Comparison of ENCODE assay signal across 19 mouse cellular contexts in genomic region chr5:65831917-65832618, GRCm38 (mm10). TPM values are rescaled to one million over a fixed set of nuclear protein-coding genes. Genes with fewer than 3 reads are reported as not detected.
DNase-seq lines count a peak whose midpoint lies in the region; ATAC-seq and TF ChIP-seq lines count a peak whose summit lies in the region.
"Had no signal": no experiment of that assay in that cellular context is flagged by ENCODE, and none has a peak within 500 bp of the region (broad histone marks: within the 10 kb centered on the region; RNA-seq: fewer than 3 reads in every experiment).

No protein-coding gene starts in this region.

- H3K4me3 ChIP-seq in layer of hippocampus, adult 2 months, result no peak overlapping the region
- H3K4me3 ChIP-seq: embryonic facial prominence, embryonic 10.5 days; erythroblast, embryonic 14.5 days; heart, embryonic 15.5 days; hindbrain, embryonic 15.5 days had no signal

- no peak overlapping the region for H3K27ac ChIP-seq in layer of hippocampus, adult 2 months
- H3K27ac ChIP-seq: embryonic facial prominence, embryonic 10.5 days; heart, embryonic 15.5 days; hindbrain, embryonic 15.5 days had no signal

- no peak for TF ChIP-seq POLR2A in brain, embryonic 14.5 days (IDR thresholded peaks at IDR 0.05; ENCODE audit: borderline replicate concordance, extremely low read depth, insufficient read depth, insufficient read length, poor library complexity, severe bottlenecking)

- intact Hi-C loops in left cerebral cortex, postnatal 25 days (cut with DNase I), result no loop called here

- peak; percentile 19 for TF ChIP-seq CTCF in layer of hippocampus, adult 2 months (conservative IDR thresholded peaks at IDR 0.05)
- TF ChIP-seq CTCF in brain, embryonic 14.5 days (IDR thresholded peaks at IDR 0.05; ENCODE audit: borderline replicate concordance, extremely low read depth, insufficient read depth, insufficient read length), result no peak

- DNase-seq in layer of hippocampus, adult 2 months (ENCODE audit: low spot score in 2 of 2), result no peak
- no peak for DNase-seq in layer of hippocampus, adult 18-20 months (ENCODE audit: low spot score in 2 of 2)
- DNase-seq in brain, embryonic 14.5 days (ENCODE audit: low read depth), result peak; percentile 9
- DNase-seq in left cerebral cortex, postnatal 25 days (ENCODE audit: low spot score in 2 of 2), result no peak
- DNase-seq in frontal cortex, postnatal 25 days (ENCODE audit: low spot score in 2 of 2), result no peak
- DNase-seq: cerebellum, postnatal 14 days; forebrain, postnatal 0 days; gastrocnemius, postnatal 14 days; kidney, adult 9 months; kidney, postnatal 4 days; layer of hippocampus, postnatal 36 days; right cerebral cortex, postnatal 25 days had no signal

- ATAC-seq in CD4-positive, CD25-positive, alpha-beta regulatory T cell, adult 4 months, result peak; percentile 24
- peak; percentile 61 for ATAC-seq in megakaryocyte-erythroid progenitor cell, adult 5-6 weeks (replicated peaks; ENCODE audit: low FRiP score, low TSS enrichment, poor library complexity, severe bottlenecking)
- ATAC-seq: activated CD4-positive, CD25-positive, alpha-beta regulatory T cell, adult 4 months; forebrain, postnatal 0 days had no signal

RNA-seq across cellular contexts. Expression of gene Rhoh, which starts 28.9 kb away (rescaled TPM):
- under 1 TPM; 0.69 to 0.97 TPM for total RNA-seq in layer of hippocampus, adult 2 months (2021)
- total RNA-seq in layer of hippocampus, adult 18-20 months (2021), result under 1 TPM; 0.63 to 0.89 TPM
- polyA plus RNA-seq in CD4-positive, CD25-positive, alpha-beta regulatory T cell, adult 4 months (2017; shearing (Covaris generic)), result 100 to 1,000 TPM; 342 to 463 TPM
- polyA plus RNA-seq in brain, embryonic 14.5 days (2012; rRNA removed), result 0.28 and 0.38 TPM in 2 replicates
- total RNA-seq in megakaryocyte-erythroid progenitor cell, adult 5-6 weeks (2014; fragmentation: Nextera tagmentation), result 17.2 and 22.9 TPM in 2 replicates
- total RNA-seq in megakaryocyte-erythroid progenitor cell, adult 5-6 weeks (2017), result 22.0 and 26.8 TPM in 2 replicates
- 1 to 10 TPM in 1 of 2 experiments, under 1 TPM in 1; 0.69 to 1.1 TPM for total RNA-seq in left cerebral cortex, postnatal 25 days (2021)
- polyA plus RNA-seq: erythroblast, embryonic 14.5 days had no signal

Comparison
In these comparisons a context has a peak if more than half of its experiments do, and no peak if none do; other contexts are left out.
1. RNA of gene Rhoh, which starts 28.9 kb away (total RNA-seq): 17.2 to 26.8 TPM in megakaryocyte-erythroid progenitor cell, adult 5-6 weeks; 0.69 to 1.1 TPM in left cerebral cortex, postnatal 25 days, 0.69 to 0.97 TPM in layer of hippocampus, adult 2 months and 0.63 to 0.89 TPM in layer of hippocampus, adult 18-20 months; every median in the first group is over 4 times any median in the second.